Mouse (Mus musculus) lung, postnatal 10 days (tissue): Measurements from ENCODE around the gene Pigo.

Experiments used
- DNase-seq: peaks from one replicate; pipeline ENCODE4 v3.0.0; 2021

The Pigo gene

GRCm38 (mm10) chr4:43025084-43025960 is at the start of gene Pigo:
Pigo (minus strand) TSS chr4:43025819.
- DNase-seq: peak; percentile 98

- DNase-seq: no peak
Measured at GRCm38 (mm10) chr4:43074923-43075322, 49.3 kb upstream of the Pigo start.

GRCm38 (mm10) chr4:43065471-43065870 is 39.9 kb upstream of the Pigo start:
- DNase-seq: no peak

- DNase-seq: no peak
Measured at GRCm38 (mm10) chr4:43060286-43060685, 34.7 kb upstream of the Pigo start.

- DNase-seq: no peak
Measured at GRCm38 (mm10) chr4:43059697-43060096, 34.1 kb upstream of the Pigo start.

- peak; percentile 96 for DNase-seq
Measured at GRCm38 (mm10) chr4:43058753-43059654, 33.4 kb upstream of the Pigo start, which contains the start of gene Unc13b. Unc13b (plus strand) TSS chr4:43058953.

- no peak for DNase-seq
Measured at GRCm38 (mm10) chr4:43058392-43058752, 32.8 kb upstream of the Pigo start.

GRCm38 (mm10) chr4:43057654-43058053 is 32.0 kb upstream of the Pigo start:
- no peak for DNase-seq

- DNase-seq: peak; percentile 61
Measured at GRCm38 (mm10) chr4:43052627-43053026, 27.0 kb upstream of the Pigo start.

- DNase-seq: peak; percentile 92
Measured at GRCm38 (mm10) chr4:43047231-43047630, 21.6 kb upstream of the Pigo start.

GRCm38 (mm10) chr4:43046607-43047006 is 21.0 kb upstream of the Pigo start:
- no peak for DNase-seq

GRCm38 (mm10) chr4:43045659-43046302 is 20.2 kb upstream of the Pigo start, which contains the start of gene Fam214b:
Fam214b (minus strand) TSS chr4:43046220.
- DNase-seq: peak; percentile 100

GRCm38 (mm10) chr4:43045285-43045658 is 19.7 kb upstream of the Pigo start:
- no peak for DNase-seq

GRCm38 (mm10) chr4:43044673-43045072 is 19.1 kb upstream of the Pigo start:
- peak; percentile 74 for DNase-seq

GRCm38 (mm10) chr4:43043644-43044357 is 18.2 kb upstream of the Pigo start:
- DNase-seq: peak; percentile 92

GRCm38 (mm10) chr4:43040881-43041547 is 15.4 kb upstream of the Pigo start:
- DNase-seq: no peak

GRCm38 (mm10) chr4:43040114-43040572 is 14.5 kb upstream of the Pigo start:
- DNase-seq: peak; percentile 99

GRCm38 (mm10) chr4:43039609-43040008 is 14.0 kb upstream of the Pigo start:
- DNase-seq: no peak

GRCm38 (mm10) chr4:43038567-43039495 is 13.2 kb upstream of the Pigo start:
- DNase-seq: peak; percentile 75

- DNase-seq: no peak
Measured at GRCm38 (mm10) chr4:43037860-43038566, 12.4 kb upstream of the Pigo start.
